Mouse (Mus musculus): ENCODE measurements around the gene Sarnp. TPM values are rescaled to one million over a fixed set of nuclear protein-coding genes. Genes with fewer than 3 reads are reported as not detected.
A peak's percentile ranks its signal among the peaks of the same experiment; 100 is the strongest.

Sarnp gene
- polyA plus RNA-seq, 1 experiment from 2014 or later: 209 TPM

DNA sequence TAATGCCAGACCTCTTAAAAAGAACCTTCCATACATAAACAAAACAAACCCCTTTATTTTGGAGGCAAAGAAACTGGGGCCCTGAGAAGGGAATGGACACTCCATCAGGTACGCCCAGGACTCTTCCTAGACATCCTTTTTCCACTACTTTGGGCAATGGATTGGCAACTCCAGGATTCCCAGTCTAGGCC is 105.6 kb downstream of the Sarnp start, which contains the start of gene Rdh5:
TSS of gene Rdh5 (minus strand) at position 67 of the 191 bp plus-strand sequence.
- Histone ChIP-seq H3K4me1 (ENCODE audit: control insufficient read depth, insufficient read depth, low read length) (peaks cover 32% of the 10 kb centered on the region), H3K27ac (ENCODE audit: low read length) (peak within 1 kb of the TSS; percentile 86), H3K9ac (replicated peaks; ENCODE audit: low read depth, low read length) (peak within 1 kb of the TSS; percentile 66), H3K4me2 (replicated peaks; ENCODE audit: low read depth, low read length) (peak within 1 kb of the TSS; percentile 67), H3K9me3 (ENCODE audit: control insufficient read depth, low read depth, low read length) (no peaks in the 10 kb centered on the region), H3K36me3 (ENCODE audit: control insufficient read depth, insufficient read depth, low read length) (peaks cover 2% of the 10 kb centered on the region), H3K4me3 (ENCODE audit: low read depth, low read length) (peak within 1 kb of the TSS; percentile 72), H3K27me3 (ENCODE audit: control insufficient read depth, insufficient read depth, low read length) (no peaks in the 10 kb centered on the region)
- WGBS: 12% methylated on average over 1 of the region's 1 CpGs
- no peak for ATAC-seq (ENCODE audit: insufficient number of reproducible peaks, insufficient read depth, low FRiP score, low read depth)

DNA sequence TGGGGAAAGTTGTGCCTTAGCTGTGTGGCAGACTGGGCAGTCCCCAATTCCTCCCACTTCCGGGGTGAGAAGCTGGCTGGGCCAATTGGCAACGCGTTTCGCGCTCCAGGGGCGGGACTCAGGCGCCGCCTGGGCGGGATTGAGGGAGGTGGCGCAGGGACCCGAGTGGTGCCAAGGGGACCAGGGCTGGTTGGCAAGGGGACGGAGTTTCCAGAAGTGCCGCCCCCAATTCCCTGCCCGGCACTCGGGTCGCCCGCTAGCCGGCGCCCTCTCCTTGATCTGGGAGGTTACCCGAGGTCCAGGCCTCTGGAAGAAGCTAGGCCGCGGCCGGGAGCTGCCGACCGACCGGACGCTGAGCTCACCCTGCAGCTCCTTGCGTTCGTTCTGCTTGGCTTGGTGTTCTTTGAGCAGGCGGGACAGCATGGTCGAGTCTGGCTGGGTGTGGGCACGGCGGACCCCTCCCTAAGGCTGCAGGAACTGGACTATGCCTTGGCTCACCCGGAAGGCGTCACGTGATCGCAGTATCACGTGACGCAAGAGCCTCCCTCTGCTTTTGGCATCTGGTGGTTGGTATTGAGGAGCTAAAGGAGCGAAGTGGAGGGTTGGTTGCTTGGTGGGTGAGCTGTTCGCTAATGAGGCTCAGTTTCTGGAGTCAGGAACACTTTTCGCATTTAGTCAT is 106.0 kb downstream of the Sarnp start:
- Histone ChIP-seq H3K27me3 (ENCODE audit: control insufficient read depth, insufficient read depth, low read length) (no peaks in the 10 kb centered on the region), H3K9me3 (ENCODE audit: control insufficient read depth, low read depth, low read length) (no peaks in the 10 kb centered on the region), H3K4me3 (ENCODE audit: low read depth, low read length) (peak overlapping the region; percentile 72), H3K4me1 (ENCODE audit: control insufficient read depth, insufficient read depth, low read length) (peaks cover 32% of the 10 kb centered on the region), H3K9ac (replicated peaks; ENCODE audit: low read depth, low read length) (peak overlapping the region; percentile 66), H3K27ac (ENCODE audit: low read length) (peak overlapping the region; percentile 86), H3K4me2 (replicated peaks; ENCODE audit: low read depth, low read length) (peak overlapping the region; percentile 67), H3K36me3 (ENCODE audit: control insufficient read depth, insufficient read depth, low read length) (no peaks in the 10 kb centered on the region; the same call in 1 of the 2 replicates)
- peak; percentile 94 for ATAC-seq (ENCODE audit: insufficient number of reproducible peaks, insufficient read depth, low FRiP score, low read depth)
- WGBS: under 1% methylated on average over 42 of the region's 42 CpGs

DNA sequence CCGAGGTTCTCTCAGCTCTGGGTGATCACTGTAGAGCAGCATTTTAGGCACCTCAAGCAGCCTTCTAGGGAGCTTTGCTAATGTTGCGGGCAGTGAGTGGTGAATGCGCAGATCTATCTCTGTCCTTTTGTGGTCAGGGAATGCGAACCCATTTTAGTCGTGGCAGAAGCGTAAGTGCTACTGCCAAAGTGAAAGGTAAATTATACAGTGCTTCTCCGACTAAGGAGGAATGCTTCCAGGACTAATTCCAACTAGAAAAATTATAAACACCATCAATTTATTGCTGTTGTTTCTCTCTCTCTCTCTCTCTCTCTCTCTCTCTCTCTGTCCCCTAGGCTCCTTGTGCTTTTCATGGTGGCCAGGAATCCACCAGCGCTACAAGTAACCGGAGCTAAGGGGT is 106.8 kb downstream of the Sarnp start, which contains the start of gene Bloc1s1:
TSS of gene Bloc1s1 (minus strand) at position 101 of the 400 bp plus-strand sequence.
- peak within 1 kb of the TSS; percentile 72 for H3K4me3 ChIP-seq (ENCODE audit: low read depth, low read length)
- no peak for ATAC-seq (ENCODE audit: insufficient number of reproducible peaks, insufficient read depth, low FRiP score, low read depth)
- WGBS: 53% methylated on average over 9 of the region's 9 CpGs
- peak within 1 kb of the TSS; percentile 67 for H3K4me2 ChIP-seq (replicated peaks; ENCODE audit: low read depth, low read length)
- peaks cover 32% of the 10 kb centered on the region for H3K4me1 ChIP-seq (ENCODE audit: control insufficient read depth, insufficient read depth, low read length)
- H3K36me3 ChIP-seq (ENCODE audit: control insufficient read depth, insufficient read depth, low read length): no peaks in the 10 kb centered on the region
- H3K9ac ChIP-seq (replicated peaks; ENCODE audit: low read depth, low read length): peak within 1 kb of the TSS; percentile 66
- H3K27ac ChIP-seq (ENCODE audit: low read length): peak within 1 kb of the TSS; percentile 86
- no peaks in the 10 kb centered on the region for H3K27me3 ChIP-seq (ENCODE audit: control insufficient read depth, insufficient read depth, low read length)
- no peaks in the 10 kb centered on the region for H3K9me3 ChIP-seq (ENCODE audit: control insufficient read depth, low read depth, low read length)

Other genes starting within 250 kb of the Sarnp start
- 27.1 TPM in 2 replicates for gene Erbb3, start 227.7 kb upstream of the Sarnp start, polyA plus RNA-seq (2014; fragmentation: Nextera tagmentation; extraction: Ambion mirVana)
- 1,148 and 1,216 TPM in 2 replicates for gene Rps26, start 190.6 kb upstream of the Sarnp start, polyA plus RNA-seq (2014; fragmentation: Nextera tagmentation; extraction: Ambion mirVana)
- 3.5 and 4.9 TPM in 2 replicates for gene Ikzf4, start 171.3 kb upstream of the Sarnp start, polyA plus RNA-seq (2014; fragmentation: Nextera tagmentation; extraction: Ambion mirVana)
- gene Suox, start 143.3 kb upstream of the Sarnp start, polyA plus RNA-seq (2014; fragmentation: Nextera tagmentation; extraction: Ambion mirVana): 14.6 and 16.3 TPM in 2 replicates
- gene Rab5b, start 121.1 kb upstream of the Sarnp start, polyA plus RNA-seq (2014; fragmentation: Nextera tagmentation; extraction: Ambion mirVana): 65.9 and 70.7 TPM in 2 replicates
- gene Pmel, start 113.1 kb upstream of the Sarnp start, polyA plus RNA-seq (2014; fragmentation: Nextera tagmentation; extraction: Ambion mirVana): 1.7 and 2.3 TPM in 2 replicates
- 90.3 and 92.1 TPM in 2 replicates for gene Cdk2, start 112.3 kb upstream of the Sarnp start, polyA plus RNA-seq (2014; fragmentation: Nextera tagmentation; extraction: Ambion mirVana)
- gene Dgka, start 72.5 kb upstream of the Sarnp start, polyA plus RNA-seq (2014; fragmentation: Nextera tagmentation; extraction: Ambion mirVana): 17.5 and 17.9 TPM in 2 replicates
- 37.2 and 38.7 TPM in 2 replicates for gene Pym1, start 69.4 kb upstream of the Sarnp start, polyA plus RNA-seq (2014; fragmentation: Nextera tagmentation; extraction: Ambion mirVana)
- gene Mmp19, start 26.4 kb upstream of the Sarnp start, polyA plus RNA-seq (2014; fragmentation: Nextera tagmentation; extraction: Ambion mirVana): 0.78 and 1.2 TPM in 2 replicates
- gene Dnajc14, start 13.3 kb upstream of the Sarnp start, polyA plus RNA-seq (2014; fragmentation: Nextera tagmentation; extraction: Ambion mirVana): 40.0 and 40.2 TPM in 2 replicates
- gene Tmem198b, start 13.0 kb upstream of the Sarnp start, polyA plus RNA-seq (2014; fragmentation: Nextera tagmentation; extraction: Ambion mirVana): 17.2 and 19.3 TPM in 2 replicates
- 69.6 and 76.6 TPM in 2 replicates for gene Ormdl2, start 4.3 kb downstream of the Sarnp start, polyA plus RNA-seq (2014; fragmentation: Nextera tagmentation; extraction: Ambion mirVana)
- 4.2 and 4.6 TPM in 2 replicates for gene Gdf11, start 74.4 kb downstream of the Sarnp start, polyA plus RNA-seq (2014; fragmentation: Nextera tagmentation; extraction: Ambion mirVana)
- 663 and 664 TPM in 2 replicates for gene Cd63, start 83.7 kb downstream of the Sarnp start, polyA plus RNA-seq (2014; fragmentation: Nextera tagmentation; extraction: Ambion mirVana)
- gene Rdh5, start 105.6 kb downstream of the Sarnp start, polyA plus RNA-seq (2014; fragmentation: Nextera tagmentation; extraction: Ambion mirVana): 14.9 and 17.1 TPM in 2 replicates
- gene Bloc1s1, start 106.7 kb downstream of the Sarnp start, polyA plus RNA-seq (2014; fragmentation: Nextera tagmentation; extraction: Ambion mirVana): 222 and 236 TPM in 2 replicates
- 2.6 and 4.4 TPM in 2 replicates for gene Itga7, start 116.5 kb downstream of the Sarnp start, polyA plus RNA-seq (2014; fragmentation: Nextera tagmentation; extraction: Ambion mirVana)
- gene Mettl7b, start 143.7 kb downstream of the Sarnp start, polyA plus RNA-seq (2014; fragmentation: Nextera tagmentation; extraction: Ambion mirVana): 0.35 TPM in 1 of 2 replicates, not detected in the other
- not detected in 2 replicates for gene Olfr9, start 172.1 kb downstream of the Sarnp start, polyA plus RNA-seq (2014; fragmentation: Nextera tagmentation; extraction: Ambion mirVana)
- not detected in 2 replicates for gene Olfr763, start 193.5 kb downstream of the Sarnp start, polyA plus RNA-seq (2014; fragmentation: Nextera tagmentation; extraction: Ambion mirVana)
- gene Olfr764-ps1, start 222.6 kb downstream of the Sarnp start, polyA plus RNA-seq (2014; fragmentation: Nextera tagmentation; extraction: Ambion mirVana): not detected in 2 replicates
- not detected in 2 replicates for gene Olfr765, start 232.7 kb downstream of the Sarnp start, polyA plus RNA-seq (2014; fragmentation: Nextera tagmentation; extraction: Ambion mirVana)

All from stomach, embryonic 14.5 days (tissue).